Mouse (Mus musculus) midbrain, embryonic 12.5 days (tissue): ENCODE results near the gene Gm572. TPM values are rescaled to one million over a fixed set of nuclear protein-coding genes. Genes with fewer than 3 reads are reported as not detected.

Source experiments
- ATAC-seq: fragments of 200-750 bp; cut with Nextera tagmentation; 2 replicates; pipeline ENCODE4 v1.8.0; 2017; ENCODE audit warnings: low read depth, moderate TSS enrichment, moderate library complexity; ENCODE audit not compliant: low FRiP score
- H3K27ac ChIP-seq: fragments of 300-500 bp; sonication (generic); replicated peaks from 2 replicates; pipeline ENCODE4 v1.5.1; 2016; ENCODE audit warnings: mild to moderate bottlenecking
- H3K27me3 ChIP-seq: fragments of 300-500 bp; sonication (generic); 2 replicates; pipeline ENCODE4 v1.6.1; 2016; ENCODE audit warnings: mild to moderate bottlenecking
- H3K36me3 ChIP-seq: fragments of 300-500 bp; sonication (generic); 2 replicates; pipeline ENCODE4 v1.6.1; 2016
- H3K4me1 ChIP-seq: fragments of 300-500 bp; sonication (generic); 2 replicates; pipeline ENCODE4 v1.6.1; 2016
- H3K4me2 ChIP-seq: fragments of 300-500 bp; sonication (generic); replicated peaks from 2 replicates; pipeline ENCODE4 v1.6.1; 2016; ENCODE audit warnings: mild to moderate bottlenecking, moderate library complexity
- H3K4me3 ChIP-seq: fragments of 300-500 bp; sonication (generic); 2 replicates; pipeline ENCODE4 v1.5.1; 2016; ENCODE audit warnings: mild to moderate bottlenecking
- H3K9ac ChIP-seq: fragments of 300-500 bp; sonication (generic); replicated peaks from 2 replicates; pipeline ENCODE4 v1.6.1; 2016; ENCODE audit warnings: mild to moderate bottlenecking, moderate library complexity
- H3K9me3 ChIP-seq: fragments of 300-500 bp; sonication (generic); 2 replicates; pipeline ENCODE4 v1.6.1; 2016; ENCODE audit warnings: mild to moderate bottlenecking
- WGBS: fragments of 180-500 bp; shearing (Covaris S2); methylation state at CpG from one replicate; pipeline ENCODE4 v1.1.7; 2016; 5-methylcytosine and 5-hydroxymethylcytosine counted together
- polyA plus RNA-seq: library from polyadenylated mRNA; unstranded; fragments of >200 nt; fragmentation: Nextera tagmentation; extraction: Ambion mirVana; gene quantifications from 2 replicates; pipeline ENCODE4 v1.2.1, GENCODE M21; 2016

Gene Gm572
- polyA plus RNA-seq: not detected in 2 replicates

DNA sequence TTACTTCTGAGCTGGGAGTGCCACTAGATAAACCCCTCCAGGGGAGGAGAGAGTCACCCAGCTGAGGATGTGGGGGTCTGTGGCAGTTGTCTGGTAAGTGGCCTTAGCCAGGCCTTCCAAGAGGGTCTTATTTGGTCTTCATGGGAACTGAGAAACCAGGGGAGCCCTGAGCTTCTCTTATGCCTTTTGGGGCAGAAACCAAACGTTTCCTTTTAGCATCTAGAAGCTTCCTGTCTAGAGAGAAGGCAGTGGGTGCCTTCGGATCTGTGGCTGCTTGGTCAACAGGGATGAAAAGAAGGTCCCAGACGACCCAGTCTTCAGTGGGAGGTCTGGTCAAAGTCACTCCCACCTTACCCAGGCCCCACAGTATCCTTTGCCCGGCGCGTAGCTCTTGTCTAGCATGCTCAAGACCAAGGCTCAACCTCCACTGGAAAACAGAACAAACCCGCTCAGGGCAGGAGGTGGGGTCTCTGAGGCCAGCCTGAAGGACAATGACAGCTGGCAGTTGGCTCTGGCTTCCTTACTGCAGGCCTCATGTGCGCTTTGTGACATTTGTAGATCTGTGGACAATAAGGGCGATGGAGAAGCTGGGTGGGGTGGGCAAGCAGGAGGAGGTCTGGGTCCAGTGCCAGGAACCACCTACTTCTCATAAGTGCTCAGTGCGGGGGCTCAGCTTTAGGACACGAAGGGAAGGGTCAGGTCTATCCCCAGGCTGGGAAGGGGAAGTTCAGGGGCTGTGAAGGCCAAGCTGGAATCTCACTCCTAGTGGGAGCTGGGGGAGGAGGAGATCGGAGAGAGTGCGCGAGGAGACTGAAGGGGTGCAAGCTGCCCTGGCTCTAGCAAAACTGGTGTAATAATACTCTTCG, at the start of gene Gm572:
TSS of gene Gm572 (plus strand) at position 27 of the 866 bp plus-strand sequence.
- Histone ChIP-seq H3K9ac (no peak within 1 kb of the TSS), H3K4me3 (no peak within 1 kb of the TSS), H3K27me3 (no peaks in the 10 kb centered on the region), H3K4me2 (peak within 1 kb of the TSS; percentile 12), H3K4me1 (peaks cover 5% of the 10 kb centered on the region; the same call in 1 of the 2 replicates), H3K9me3 (no peaks in the 10 kb centered on the region), H3K27ac (no peak within 1 kb of the TSS), H3K36me3 (no peaks in the 10 kb centered on the region)
- 71% methylated on average over 15 of the region's 15 CpGs for WGBS
- ATAC-seq: no peak

DNA sequence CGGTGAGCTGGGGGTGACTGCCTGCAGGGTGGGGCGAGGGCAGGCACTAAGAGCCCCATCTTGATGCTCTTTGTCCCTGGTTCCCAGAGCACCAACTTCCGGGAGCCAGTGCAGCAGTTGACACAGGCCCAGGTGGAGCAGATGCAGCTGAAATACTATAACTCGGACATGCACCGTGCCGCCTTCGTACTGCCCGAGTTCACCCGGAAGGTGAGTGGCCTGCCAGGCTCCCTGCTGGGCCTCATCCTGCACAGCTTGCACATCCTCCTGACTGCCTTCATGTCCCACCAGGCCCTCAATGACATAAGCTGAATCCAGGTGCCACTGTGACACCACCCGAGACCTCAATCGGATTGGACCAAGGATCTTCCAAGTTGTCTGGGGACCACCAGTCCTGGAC, 49.1 kb upstream of the Gm572 start:
- Histone ChIP-seq H3K36me3 (peaks cover 58% of the 10 kb centered on the region), H3K9me3 (no peaks in the 10 kb centered on the region), H3K9ac (no peak overlapping the region), H3K27ac (no peak overlapping the region), H3K4me2 (no peak overlapping the region), H3K4me1 (peaks cover 21% of the 10 kb centered on the region), H3K27me3 (no peaks in the 10 kb centered on the region), H3K4me3 (no peak overlapping the region)
- no peak for ATAC-seq
- 94% methylated on average over 11 of the region's 11 CpGs for WGBS

- ATAC-seq: no peak
Measured at GRCm38 (mm10) chr4:148595916-148596315, 47.2 kb upstream of the Gm572 start.

DNA sequence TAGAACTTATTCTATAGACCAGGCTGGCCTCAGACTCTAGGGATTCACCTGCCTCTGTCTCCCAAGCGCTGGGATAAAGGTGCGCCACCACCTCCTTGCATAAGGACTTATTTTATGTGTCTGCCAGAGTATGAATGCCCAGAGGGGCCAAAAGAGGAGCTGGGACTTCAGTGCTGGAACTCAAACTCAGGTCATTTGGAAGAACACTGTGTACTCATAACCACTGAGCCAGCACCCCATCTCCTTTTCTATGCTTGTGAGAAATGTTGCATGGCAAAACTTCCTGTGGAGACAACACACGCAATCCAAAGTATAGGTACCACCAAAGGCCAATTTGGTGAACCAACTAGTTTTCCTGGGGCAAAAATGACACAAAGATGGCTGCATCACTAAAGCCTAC, 46.4 kb upstream of the Gm572 start:
- H3K9ac ChIP-seq: no peak overlapping the region
- H3K4me3 ChIP-seq: no peak overlapping the region
- WGBS: 94% methylated on average over 3 of the region's 3 CpGs
- no peak overlapping the region for H3K4me2 ChIP-seq
- H3K27me3 ChIP-seq: no peaks in the 10 kb centered on the region
- no peaks in the 10 kb centered on the region for H3K9me3 ChIP-seq
- peaks cover 18% of the 10 kb centered on the region for H3K4me1 ChIP-seq
- no peak overlapping the region for H3K27ac ChIP-seq
- ATAC-seq: no peak
- peaks cover 59% of the 10 kb centered on the region for H3K36me3 ChIP-seq

More at GRCm38 (mm10) chr4:148595916-148596315, 47.2 kb upstream of the Gm572 start:
- H3K27ac ChIP-seq: no peak overlapping the region
- 83% methylated on average over 6 of the region's 6 CpGs for WGBS
- no peaks in the 10 kb centered on the region for H3K27me3 ChIP-seq
- no peak overlapping the region for H3K4me3 ChIP-seq
- H3K9me3 ChIP-seq: no peaks in the 10 kb centered on the region
- H3K9ac ChIP-seq: no peak overlapping the region
- peaks cover 59% of the 10 kb centered on the region for H3K36me3 ChIP-seq
- peaks cover 18% of the 10 kb centered on the region for H3K4me1 ChIP-seq
- H3K4me2 ChIP-seq: no peak overlapping the region

- no peaks in the 10 kb centered on the region for H3K27me3 ChIP-seq
- no peak for ATAC-seq
- H3K4me1 ChIP-seq: peaks cover 3% of the 10 kb centered on the region; the same call in 1 of the 2 replicates
- no peak overlapping the region for H3K27ac ChIP-seq
- H3K4me3 ChIP-seq: no peak overlapping the region
- no peak overlapping the region for H3K4me2 ChIP-seq
- WGBS: 96% methylated on average over 12 of the region's 12 CpGs
- H3K9ac ChIP-seq: no peak overlapping the region
- H3K36me3 ChIP-seq: peaks cover 49% of the 10 kb centered on the region
- H3K9me3 ChIP-seq: no peaks in the 10 kb centered on the region
Measured at GRCm38 (mm10) chr4:148598826-148599225, 44.3 kb upstream of the Gm572 start.

DNA sequence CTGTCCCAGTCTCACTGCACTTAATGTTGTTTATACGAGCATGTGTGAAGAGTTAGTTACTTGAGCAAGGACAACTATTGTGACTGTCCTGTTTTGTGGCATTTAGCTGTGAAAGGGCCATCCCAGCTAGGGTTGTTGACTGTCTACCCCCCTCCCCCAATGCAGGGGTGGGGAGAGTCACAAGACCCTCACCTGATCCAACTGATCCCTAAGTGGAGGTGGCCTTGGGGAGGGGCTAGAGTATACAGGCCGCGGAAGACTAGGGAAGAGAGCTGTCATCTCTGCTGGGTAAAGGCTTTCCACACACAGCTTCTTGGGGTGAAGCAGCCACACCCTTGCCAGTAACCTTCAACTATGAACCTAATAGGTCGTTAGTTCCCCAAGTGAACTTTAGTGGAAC, 42.8 kb upstream of the Gm572 start:
- no peaks in the 10 kb centered on the region for H3K27me3 ChIP-seq
- peaks cover 3% of the 10 kb centered on the region; the same call in 1 of the 2 replicates for H3K4me1 ChIP-seq
- no peaks in the 10 kb centered on the region for H3K9me3 ChIP-seq
- peaks cover 34% of the 10 kb centered on the region for H3K36me3 ChIP-seq
- H3K4me2 ChIP-seq: no peak overlapping the region
- H3K4me3 ChIP-seq: no peak overlapping the region
- H3K27ac ChIP-seq: no peak overlapping the region
- WGBS: 90% methylated on average over 4 of the region's 4 CpGs
- no peak overlapping the region for H3K9ac ChIP-seq
- ATAC-seq: no peak

GRCm38 (mm10) chr4:148601871-148602270, 41.2 kb upstream of the Gm572 start:
- 91% methylated on average over 4 of the region's 4 CpGs for WGBS
- Histone ChIP-seq H3K4me3 (no peak overlapping the region), H3K4me2 (no peak overlapping the region), H3K27me3 (no peaks in the 10 kb centered on the region), H3K9ac (no peak overlapping the region), H3K36me3 (peaks cover 18% of the 10 kb centered on the region), H3K4me1 (no peaks in the 10 kb centered on the region), H3K27ac (no peak overlapping the region), H3K9me3 (no peaks in the 10 kb centered on the region)
- ATAC-seq: no peak

DNA sequence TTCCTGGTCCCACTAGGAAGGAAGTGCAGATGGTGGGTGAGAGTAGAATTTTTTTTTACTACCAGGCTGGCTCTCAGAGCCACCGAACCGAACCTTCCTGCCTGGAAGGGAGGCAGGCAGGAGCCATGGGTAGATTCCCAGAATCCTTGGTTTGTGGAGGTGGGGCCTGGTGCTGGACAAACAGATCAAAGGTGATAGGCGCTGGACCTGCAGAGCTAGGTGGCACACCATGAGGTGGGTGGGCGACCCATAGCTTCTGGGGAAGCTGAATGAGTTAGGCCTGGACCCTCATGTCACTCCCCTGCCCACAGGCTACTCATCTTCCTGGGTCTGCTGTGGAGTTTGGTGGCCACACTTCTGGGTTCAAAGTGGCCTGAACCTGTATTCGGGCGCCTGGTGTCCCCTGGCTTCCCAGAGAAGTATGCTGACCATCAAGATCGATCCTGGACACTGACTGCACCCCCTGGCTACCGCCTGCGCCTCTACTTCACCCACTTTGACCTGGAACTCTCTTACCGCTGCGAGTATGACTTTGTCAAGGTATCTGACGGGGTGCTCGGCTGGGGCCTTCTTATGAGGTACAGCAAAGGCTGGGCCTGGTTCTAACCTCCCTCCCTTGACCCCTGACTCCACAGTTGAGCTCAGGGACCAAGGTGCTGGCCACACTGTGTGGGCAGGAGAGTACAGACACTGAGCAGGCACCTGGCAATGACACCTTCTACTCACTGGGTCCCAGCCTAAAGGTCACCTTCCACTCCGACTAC, 40.6 kb upstream of the Gm572 start, which contains the start of gene Masp2:
TSS of gene Masp2 (plus strand) at position 198 of the 764 bp plus-strand sequence.
- no peaks in the 10 kb centered on the region for H3K4me1 ChIP-seq
- no peak within 1 kb of the TSS for H3K4me2 ChIP-seq
- no peaks in the 10 kb centered on the region for H3K27me3 ChIP-seq
- no peak for ATAC-seq
- H3K9me3 ChIP-seq: no peaks in the 10 kb centered on the region
- peaks cover 16% of the 10 kb centered on the region for H3K36me3 ChIP-seq
- no peak within 1 kb of the TSS for H3K4me3 ChIP-seq
- H3K9ac ChIP-seq: no peak within 1 kb of the TSS
- H3K27ac ChIP-seq: no peak within 1 kb of the TSS
- WGBS: 88% methylated on average over 14 of the region's 14 CpGs

- Histone ChIP-seq H3K36me3 (peaks cover 8% of the 10 kb centered on the region), H3K27me3 (no peaks in the 10 kb centered on the region), H3K9ac (no peak overlapping the region), H3K4me3 (no peak overlapping the region), H3K27ac (no peak overlapping the region), H3K4me2 (no peak overlapping the region), H3K4me1 (no peaks in the 10 kb centered on the region), H3K9me3 (no peaks in the 10 kb centered on the region)
- no peak for ATAC-seq
- 71% methylated on average over 10 of the region's 10 CpGs for WGBS
Measured at GRCm38 (mm10) chr4:148603376-148604139, 39.6 kb upstream of the Gm572 start.

GRCm38 (mm10) chr4:148604141-148604540, 39.0 kb upstream of the Gm572 start:
- no peaks in the 10 kb centered on the region for H3K27me3 ChIP-seq
- no peak overlapping the region for H3K4me2 ChIP-seq
- no peaks in the 10 kb centered on the region for H3K9me3 ChIP-seq
- H3K9ac ChIP-seq: no peak overlapping the region
- H3K4me3 ChIP-seq: no peak overlapping the region
- H3K27ac ChIP-seq: no peak overlapping the region
- no peak for ATAC-seq
- H3K36me3 ChIP-seq: peaks cover 3% of the 10 kb centered on the region; the same call in 1 of the 2 replicates
- no peaks in the 10 kb centered on the region for H3K4me1 ChIP-seq
- 83% methylated on average over 7 of the region's 7 CpGs for WGBS

DNA sequence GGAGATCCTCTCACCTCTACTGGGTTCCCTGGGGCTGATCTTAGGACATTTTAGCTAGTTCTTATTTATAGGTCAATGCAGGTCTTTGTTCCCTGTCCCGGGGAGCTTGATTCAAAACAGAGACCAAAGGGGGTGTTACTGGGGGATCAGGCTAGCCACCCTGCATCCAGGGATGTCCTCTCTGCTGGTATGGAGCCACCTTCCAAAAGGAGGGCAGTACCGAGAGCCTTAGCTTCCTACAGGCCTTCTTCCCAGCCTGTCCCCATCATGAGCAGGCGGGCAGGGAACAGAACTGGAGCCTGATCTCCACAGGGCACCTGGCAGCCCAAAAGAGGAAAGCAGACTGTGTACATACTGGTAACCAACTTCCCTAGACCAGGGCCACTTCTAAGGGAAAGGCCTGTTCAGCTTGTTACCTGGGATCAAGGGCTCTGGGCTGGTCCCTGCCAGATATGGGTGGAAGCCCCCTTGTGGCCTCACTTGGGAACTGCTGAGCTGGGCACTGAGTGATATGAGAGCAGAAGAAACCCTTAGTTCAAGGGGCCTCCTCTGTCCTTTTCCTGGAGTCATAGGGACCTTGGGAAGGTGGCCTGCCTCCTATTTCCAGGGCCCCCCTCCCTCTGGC, 38.5 kb upstream of the Gm572 start:
- Histone ChIP-seq H3K27ac (no peak overlapping the region), H3K36me3 (peaks cover 3% of the 10 kb centered on the region; the same call in 1 of the 2 replicates), H3K4me2 (no peak overlapping the region), H3K27me3 (no peaks in the 10 kb centered on the region), H3K4me3 (no peak overlapping the region), H3K9me3 (no peaks in the 10 kb centered on the region), H3K9ac (no peak overlapping the region), H3K4me1 (no peaks in the 10 kb centered on the region)
- 92% methylated on average over 3 of the region's 3 CpGs for WGBS
- peak; percentile 45; the same call in 1 of the 2 replicates for ATAC-seq
